Mouse (Mus musculus) myocyte (in vitro differentiated cells): ENCODE data around the gene Kmt5b. TPM values are rescaled to one million over a fixed set of nuclear protein-coding genes. Genes with fewer than 3 reads are reported as not detected.

Source experiments
- H3K27me3 ChIP-seq: one replicate; pipeline ENCODE4 v1.6.1; 2011; ENCODE audit not compliant: control insufficient read depth, insufficient read depth, insufficient read length
- H3K36me3 ChIP-seq: one replicate; pipeline ENCODE4 v1.6.1; 2011; ENCODE audit not compliant: control insufficient read depth, insufficient read depth
- H3K4me2 ChIP-seq: one replicate; pipeline ENCODE4 v1.6.1; 2011; ENCODE audit warnings: low read depth, control low read depth
- H3K4me3 ChIP-seq: one replicate; pipeline ENCODE4 v1.5.1; 2011; ENCODE audit warnings: mild to moderate bottlenecking, control low read depth, moderate library complexity
- H3K79me2 ChIP-seq: one replicate; pipeline ENCODE4 v1.6.1; 2011; ENCODE audit not compliant: control insufficient read depth, insufficient read depth
- H3ac ChIP-seq: one replicate; pipeline ENCODE4 v1.6.1; 2011; ENCODE audit not compliant: control insufficient read depth, insufficient read length
- CEBPB ChIP-seq: IDR thresholded peaks from 2 replicates; pipeline ENCODE4 v1.6.1; 2011; ENCODE audit warnings: mild to moderate bottlenecking, moderate library complexity; ENCODE audit not compliant: poor library complexity, insufficient read depth, severe bottlenecking
- E2F4 ChIP-seq: IDR thresholded peaks from one replicate; pipeline ENCODE4 v1.6.1; 2011; ENCODE audit warnings: mild to moderate bottlenecking, control low read depth, moderate library complexity; ENCODE audit not compliant: insufficient read depth
- MAX ChIP-seq: IDR thresholded peaks from one replicate; pipeline ENCODE4 v1.6.1; 2011; ENCODE audit warnings: low read depth, mild to moderate bottlenecking, control low read depth
- MYOD1 ChIP-seq, 3 experiments: IDR thresholded peaks; one replicate each; pipeline ENCODE4 v1.6.1; 2011; ENCODE audit warnings: control low read depth in 2 of 3, low read depth in 2 of 3, mild to moderate bottlenecking in 2 of 3, moderate library complexity in 1 of 3; ENCODE audit not compliant: insufficient read length in 2 of 3, control insufficient read depth in 1 of 3
- MYOG ChIP-seq, 3 experiments: IDR thresholded peaks; one replicate each; pipeline ENCODE4 v1.6.1; 2011; ENCODE audit warnings: control low read depth in 2 of 3, low read depth in 2 of 3, mild to moderate bottlenecking in 2 of 3; ENCODE audit not compliant: insufficient read length in 2 of 3, control insufficient read depth in 1 of 3, insufficient read depth in 1 of 3
- POLR2A ChIP-seq: IDR thresholded peaks from one replicate; pipeline ENCODE4 v1.6.1; 2011; ENCODE audit warnings: low read depth, mild to moderate bottlenecking, control low read depth, moderate library complexity; ENCODE audit not compliant: insufficient read length
- POLR2AphosphoS2 ChIP-seq: IDR thresholded peaks from one replicate; pipeline ENCODE4 v1.6.1; 2011; ENCODE audit warnings: low read depth, control low read depth; ENCODE audit not compliant: insufficient read length
- REST ChIP-seq: IDR thresholded peaks from one replicate; pipeline ENCODE4 v1.6.1; 2011; ENCODE audit warnings: mild to moderate bottlenecking, control low read depth, moderate library complexity; ENCODE audit not compliant: insufficient read depth, insufficient read length
- SRF ChIP-seq: IDR thresholded peaks from one replicate; pipeline ENCODE4 v1.6.1; 2011; ENCODE audit warnings: low read depth; ENCODE audit not compliant: control insufficient read depth, insufficient read length
- TCF12 ChIP-seq: IDR thresholded peaks from one replicate; pipeline ENCODE4 v1.6.1; 2011; ENCODE audit warnings: mild to moderate bottlenecking, control low read depth; ENCODE audit not compliant: poor library complexity, insufficient read depth, severe bottlenecking
- TCF3 ChIP-seq: IDR thresholded peaks from one replicate; pipeline ENCODE4 v1.6.1; 2011; ENCODE audit warnings: low read depth, control low read depth; ENCODE audit not compliant: insufficient read length
- USF1 ChIP-seq: IDR thresholded peaks from one replicate; pipeline ENCODE4 v1.6.1; 2011; ENCODE audit warnings: low read depth, mild to moderate bottlenecking, control low read depth, moderate library complexity
- polyA plus RNA-seq: library from polyadenylated mRNA; unstranded; fragments of >200 nt; fragmentation: generic; extraction: Trizol; gene quantifications from one replicate; pipeline ENCODE4 v1.2.1, GENCODE M21; 2012; ENCODE audit warnings: missing spikeins

Gene Kmt5b
- polyA plus RNA-seq, 1 experiment: 8.0 TPM

- Histone ChIP-seq H3K27me3 (no peaks in the 10 kb centered on the region), H3K36me3 (no peaks in the 10 kb centered on the region), H3K4me3 (no peak overlapping the region), H3K79me2 (peaks cover 99% of the 10 kb centered on the region), H3ac (no peak overlapping the region), H3K4me2 (no peak overlapping the region)
- no peak for TF ChIP-seq TCF12
- no peak for TF ChIP-seq POLR2A
- TF ChIP-seq MAX: no peak
- no peak for TF ChIP-seq CEBPB
- no peak for TF ChIP-seq MYOD1 (IDR thresholded peaks at IDR 0.05; ENCODE audit: control insufficient read depth in 1 of 3, insufficient read length in 2 of 3, low read depth in 2 of 3)
- TF ChIP-seq MYOG (IDR thresholded peaks at IDR 0.05; ENCODE audit: control insufficient read depth in 1 of 3, insufficient read depth in 1 of 3, insufficient read length in 2 of 3, low read depth in 2 of 3): no peak
- no peak for TF ChIP-seq USF1
- TF ChIP-seq E2F4: no peak
- no peak for TF ChIP-seq SRF
- TF ChIP-seq REST: no peak
- no peak for TF ChIP-seq POLR2AphosphoS2
- TF ChIP-seq TCF3: no peak
Measured at GRCm38 (mm10) chr19:3857220-3857619, 90.0 kb downstream of the Kmt5b start.

- H3K4me3 ChIP-seq: no peak overlapping the region
- TF ChIP-seq TCF3: no peak
- no peak for TF ChIP-seq CEBPB
- TF ChIP-seq E2F4: no peak
- no peak for TF ChIP-seq TCF12
- TF ChIP-seq SRF: no peak
- no peak for TF ChIP-seq POLR2A
- TF ChIP-seq POLR2AphosphoS2: no peak
- no peak for TF ChIP-seq USF1
- no peak for TF ChIP-seq MYOD1 (IDR thresholded peaks at IDR 0.05; ENCODE audit: control insufficient read depth in 1 of 3, insufficient read length in 2 of 3, low read depth in 2 of 3)
- no peak for TF ChIP-seq MYOG (IDR thresholded peaks at IDR 0.05; ENCODE audit: control insufficient read depth in 1 of 3, insufficient read depth in 1 of 3, insufficient read length in 2 of 3, low read depth in 2 of 3)
- TF ChIP-seq REST: no peak
- TF ChIP-seq MAX: no peak
- no peak overlapping the region for H3K4me2 ChIP-seq
- peaks cover 19% of the 10 kb centered on the region for H3K36me3 ChIP-seq
- peaks cover 97% of the 10 kb centered on the region for H3K79me2 ChIP-seq
- no peak overlapping the region for H3ac ChIP-seq
- H3K27me3 ChIP-seq: no peaks in the 10 kb centered on the region
Measured at GRCm38 (mm10) chr19:3862713-3863112, 95.5 kb downstream of the Kmt5b start.

GRCm38 (mm10) chr19:3864960-3865359 lies 97.7 kb downstream of the Kmt5b start:
- no peak overlapping the region for H3ac ChIP-seq
- H3K4me2 ChIP-seq: no peak overlapping the region
- H3K36me3 ChIP-seq: peaks cover 32% of the 10 kb centered on the region
- H3K4me3 ChIP-seq: no peak overlapping the region
- TF ChIP-seq TCF3 (no peak), CEBPB (no peak), POLR2AphosphoS2 (no peak), USF1 (no peak), MYOG (IDR thresholded peaks at IDR 0.05; ENCODE audit: control insufficient read depth in 1 of 3, insufficient read depth in 1 of 3, insufficient read length in 2 of 3, low read depth in 2 of 3) (no peak)
- peaks cover 97% of the 10 kb centered on the region for H3K79me2 ChIP-seq
- no peaks in the 10 kb centered on the region for H3K27me3 ChIP-seq

Other genes with a start within 250 kb of the Kmt5b start
- 20.2 TPM for gene Ppp6r3, start 191.7 kb upstream of the Kmt5b start, polyA plus RNA-seq
- 42.5 TPM for gene Lrp5, start 80.9 kb upstream of the Kmt5b start, polyA plus RNA-seq
- gene 1810055G02Rik, start 59.1 kb upstream of the Kmt5b start, polyA plus RNA-seq: 51.1 TPM
- gene Chka, start 84.4 kb downstream of the Kmt5b start, polyA plus RNA-seq: 35.5 TPM
- 50.9 TPM for gene Tcirg1, start 139.7 kb downstream of the Kmt5b start, polyA plus RNA-seq
- 482 TPM for gene Ndufs8, start 145.4 kb downstream of the Kmt5b start, polyA plus RNA-seq
- 51.8 TPM for gene Aldh3b1, start 162.4 kb downstream of the Kmt5b start, polyA plus RNA-seq
- 4.0 TPM for gene Unc93b1, start 167.8 kb downstream of the Kmt5b start, polyA plus RNA-seq
- gene Aldh3b3, start 191.2 kb downstream of the Kmt5b start, polyA plus RNA-seq: 1.2 TPM
- 0.11 TPM for gene Aldh3b2, start 204.9 kb downstream of the Kmt5b start, polyA plus RNA-seq
- 6.3 TPM for gene Acy3, start 219.1 kb downstream of the Kmt5b start, polyA plus RNA-seq
- 0.04 TPM for gene Tbx10, start 225.3 kb downstream of the Kmt5b start, polyA plus RNA-seq
- 36.9 TPM for gene Nudt8, start 233.2 kb downstream of the Kmt5b start, polyA plus RNA-seq
- gene Gm49405, start 233.2 kb downstream of the Kmt5b start, polyA plus RNA-seq: 0.50 TPM
- gene Doc2g, start 235.9 kb downstream of the Kmt5b start, polyA plus RNA-seq: 2.5 TPM
- 405 TPM for gene Ndufv1, start 245.4 kb downstream of the Kmt5b start, polyA plus RNA-seq